Mouse (Mus musculus): ENCODE results near the gene Tbc1d12. TPM values are rescaled to one million over a fixed set of nuclear protein-coding genes. Genes with fewer than 3 reads are reported as not detected.

The Tbc1d12 gene
- polyA plus RNA-seq (2012; fragmentation: generic; extraction: Trizol), result 1 to 10 TPM in 1 of 2 experiments, under 1 TPM in 1; 0.22 to 1.7 TPM

GRCm38 (mm10) chr19:38836438-38837170 lies at the start of gene Tbc1d12:
TSS of gene Tbc1d12 (plus strand) at chr19:38836579.

GRCm38 (mm10) chr19:38818766-38819426 lies 17.5 kb upstream of the Tbc1d12 start, which contains the start of gene Noc3l:
TSS of gene Noc3l (minus strand) at chr19:38819237.

DNA sequence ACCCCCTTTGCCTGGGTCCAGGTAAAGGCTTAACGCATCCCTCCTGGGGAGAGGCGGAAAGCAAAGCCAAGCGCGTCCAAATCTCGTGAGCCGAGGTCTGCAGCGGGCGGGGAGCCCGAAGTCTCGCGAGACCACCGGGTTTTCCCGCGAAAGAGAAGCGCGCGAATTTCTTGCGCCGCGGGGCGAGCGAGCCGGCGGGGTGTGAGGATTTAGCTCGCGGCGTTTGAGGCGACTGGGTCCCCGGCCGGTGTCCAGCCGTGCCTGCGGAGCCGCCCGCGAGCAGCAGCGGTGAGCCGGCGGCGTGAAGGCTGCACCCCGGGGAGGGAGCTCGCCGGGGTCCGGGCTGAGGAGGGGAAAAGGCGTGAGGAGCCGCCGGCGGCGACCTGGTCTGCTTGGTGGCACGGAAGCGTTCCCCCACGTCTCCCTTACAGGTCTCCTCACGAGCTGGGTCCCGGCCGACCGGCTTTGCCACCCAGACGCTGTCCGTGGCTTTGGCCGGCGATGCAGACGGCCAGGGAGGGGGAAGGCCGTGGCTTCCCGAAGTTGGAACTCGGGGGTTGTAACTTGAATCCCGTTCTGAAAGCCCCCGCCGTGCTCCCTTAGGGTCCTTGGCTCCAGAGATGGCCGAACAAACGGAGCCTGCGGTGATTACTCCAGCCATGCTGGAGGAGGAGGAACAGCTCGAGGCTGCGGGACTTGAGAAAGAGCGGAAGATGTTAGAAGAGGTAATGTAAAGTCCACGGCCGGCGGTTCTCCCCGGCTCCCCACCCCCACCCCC lies 94.6 kb downstream of the Tbc1d12 start, which contains the start of gene Hells:
Gene Hells (plus strand): TSS at position 128 of the 778 bp plus-strand sequence.

Other genes starting within 250 kb of the Tbc1d12 start
- 1 to 10 TPM in 1 of 2 experiments, under 1 TPM in 1; 0.46 to 2.2 TPM for gene Noc3l, start 17.3 kb upstream of the Tbc1d12 start, polyA plus RNA-seq (2012; fragmentation: generic; extraction: Trizol)
- 1 to 10 TPM; 1.2 to 3.9 TPM for gene Hells, start 94.3 kb downstream of the Tbc1d12 start, polyA plus RNA-seq (2012; fragmentation: generic; extraction: Trizol)
- gene Cyp2c55, start 170.4 kb downstream of the Tbc1d12 start, polyA plus RNA-seq (2012; fragmentation: generic; extraction: Trizol), result under 1 TPM in 1 of 2 experiments, not detected in 1; 0.04 TPM
- not detected for gene Cyp2c65, start 224.4 kb downstream of the Tbc1d12 start, polyA plus RNA-seq (2012; fragmentation: generic; extraction: Trizol)

All from C3H10T1/2 (cell line).